ENCODE assay signal across 11 mouse cellular contexts in the genomic region with DNA sequence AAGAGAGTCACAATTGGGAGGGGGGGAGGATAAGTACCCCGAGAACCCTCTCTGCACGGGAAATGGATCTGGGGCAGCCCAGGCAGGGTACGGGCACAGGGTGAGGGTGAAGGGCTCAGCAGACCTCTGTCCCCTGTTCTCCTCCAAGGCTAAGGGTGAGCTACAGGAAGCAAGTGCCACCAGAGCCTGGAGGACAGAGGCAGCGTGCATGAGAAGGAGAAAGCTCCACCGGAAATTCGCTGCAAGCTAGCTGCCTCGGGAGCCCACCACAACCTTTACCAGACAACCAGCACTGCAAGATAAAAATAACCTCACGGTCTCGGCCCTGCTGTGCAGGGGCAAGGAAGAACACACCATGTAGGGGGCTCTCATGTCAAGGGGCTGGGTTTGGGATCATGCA. TPM values are rescaled to one million over a fixed set of nuclear protein-coding genes. Genes with fewer than 3 reads are reported as not detected.
DNase-seq lines count a peak whose midpoint lies in the region; ATAC-seq and TF ChIP-seq lines count a peak whose summit lies in the region.
"Had no signal": no experiment of that assay in that cellular context is flagged by ENCODE, and none has a peak within 500 bp of the region (broad histone marks: within the 10 kb centered on the region; RNA-seq: fewer than 3 reads in every experiment).

No protein-coding gene starts in this region.

- no peak for TF ChIP-seq EP300 in liver, postnatal 0 days (IDR thresholded peaks at IDR 0.05; ENCODE audit: low read depth)

- DNase-seq in heart, adult 9 months (ENCODE audit: low spot score in 2 of 2): no peak
- peak in 1 of 2 experiments; percentile 54 for DNase-seq in spleen, adult 2 months (ENCODE audit: low read depth in 1 of 2, low spot score in 2 of 2)
- DNase-seq in spleen, postnatal 14 days (ENCODE audit: low spot score in 2 of 2): no peak
- DNase-seq in liver, postnatal 0 days: no peak
- peak; percentile 79 to 87 for DNase-seq in thymus, postnatal 36 days
- no peak for DNase-seq in adrenal gland, adult (ENCODE audit: inconsistent age in 2 of 2, low spot score in 1 of 2)
- no peak for DNase-seq in yolk sac, embryonic 10.5 days (ENCODE audit: low spot score)
- DNase-seq: cerebellum, adult 18-20 months; right cerebral cortex, adult 18-20 months had no signal

- peak overlapping the region; percentile 35; the same call in 1 of the 2 replicates for H3K9ac ChIP-seq in heart, embryonic 12.5 days
- H3K9ac ChIP-seq in liver, postnatal 0 days (replicated peaks): no peak overlapping the region
- H3K9ac ChIP-seq: embryonic facial prominence, embryonic 15.5 days had no signal

- 34% methylated on average over 9 of the region's 9 CpGs for WGBS in heart, embryonic 12.5 days
- 3% methylated on average over 9 of the region's 9 CpGs for WGBS in spleen, adult 2 months
- 30% methylated on average over 9 of the region's 9 CpGs for WGBS in liver, postnatal 0 days (ENCODE audit: insufficient replicate concordance)

- peak overlapping the region; percentile 83 for H3K27ac ChIP-seq in heart, embryonic 12.5 days (ENCODE audit: poor library complexity, severe bottlenecking)
- peak overlapping the region; percentile 54 for H3K27ac ChIP-seq in spleen, adult 2 months (ENCODE audit: insufficient read depth, low read length)
- H3K27ac ChIP-seq in liver, postnatal 0 days (ENCODE audit: low read depth): peak overlapping the region; percentile 18; the same call in 1 of the 2 replicates
- H3K27ac ChIP-seq: embryonic facial prominence, embryonic 15.5 days had no signal

- H3K27me3 ChIP-seq in heart, embryonic 12.5 days (replicated peaks): no peaks in the 10 kb centered on the region
- H3K27me3 ChIP-seq in spleen, adult 2 months (ENCODE audit: control insufficient read depth, insufficient read depth, low read length): no peaks in the 10 kb centered on the region
- no peaks in the 10 kb centered on the region for H3K27me3 ChIP-seq in liver, postnatal 0 days (ENCODE audit: insufficient read depth, low read length)
- H3K27me3 ChIP-seq: embryonic facial prominence, embryonic 15.5 days had no signal

- peaks cover 34% of the 10 kb centered on the region for H3K4me1 ChIP-seq in heart, embryonic 12.5 days (replicated peaks)
- peaks cover 44% of the 10 kb centered on the region for H3K4me1 ChIP-seq in spleen, adult 2 months (ENCODE audit: control insufficient read depth, insufficient read depth, insufficient read length)
- peaks cover 4% of the 10 kb centered on the region; the same call in 1 of the 2 replicates for H3K4me1 ChIP-seq in liver, postnatal 0 days (ENCODE audit: insufficient read depth)

- H3K36me3 ChIP-seq in heart, embryonic 12.5 days: peaks cover under 1% of the 10 kb centered on the region; the same call in 1 of the 2 replicates
- H3K36me3 ChIP-seq in spleen, adult 2 months (ENCODE audit: control insufficient read depth, insufficient read depth, low read length): no peaks in the 10 kb centered on the region
- no peaks in the 10 kb centered on the region for H3K36me3 ChIP-seq in liver, postnatal 0 days (replicated peaks; ENCODE audit: insufficient read depth, low read length)
- H3K36me3 ChIP-seq: embryonic facial prominence, embryonic 15.5 days had no signal

- H3K4me3 ChIP-seq in heart, embryonic 12.5 days: no peak overlapping the region
- H3K4me3 ChIP-seq in spleen, adult 2 months (ENCODE audit: extremely low read depth, insufficient read depth, insufficient read length): peak overlapping the region; percentile 1; the same call in 1 of the 2 replicates
- no peak overlapping the region for H3K4me3 ChIP-seq in liver, postnatal 0 days (ENCODE audit: low read depth, low read length)
- H3K4me3 ChIP-seq: embryonic facial prominence, embryonic 15.5 days had no signal

- H3K4me2 ChIP-seq in heart, embryonic 12.5 days: peak overlapping the region; percentile 25; the same call in 1 of the 2 replicates
- H3K4me2 ChIP-seq in liver, postnatal 0 days (ENCODE audit: low read depth, low read length): no peak overlapping the region
- H3K4me2 ChIP-seq: embryonic facial prominence, embryonic 15.5 days had no signal

- no peak for TF ChIP-seq POLR2A in spleen, adult 2 months (IDR thresholded peaks at IDR 0.05; ENCODE audit: low read depth, low read length)

- peak; percentile 33; the same call in 1 of the 2 replicates for ATAC-seq in heart, embryonic 12.5 days (ENCODE audit: insufficient number of reproducible peaks, low FRiP score)
- ATAC-seq in liver, postnatal 0 days: no peak

- H3K9me3 ChIP-seq in heart, embryonic 12.5 days (replicated peaks): 0 out of 2 replicates have a peak, but pooled peaks cover 4% of the 10 kb centered on the region
- H3K9me3 ChIP-seq in liver, postnatal 0 days (ENCODE audit: low read length): no peaks in the 10 kb centered on the region
- H3K9me3 ChIP-seq: embryonic facial prominence, embryonic 15.5 days had no signal

- TF ChIP-seq CTCF in spleen, adult 2 months (IDR thresholded peaks at IDR 0.05; ENCODE audit: extremely low read depth, insufficient read depth, insufficient read length, insufficient replicate concordance): no peak
- TF ChIP-seq CTCF in liver, postnatal 0 days (IDR thresholded peaks at IDR 0.05; ENCODE audit: low read depth): no peak

RNA-seq across cellular contexts. Expression of a gene that starts 30.0 kb away (rescaled TPM):
- 22.6 and 23.7 TPM in 2 replicates for polyA plus RNA-seq in heart, embryonic 12.5 days (2016; fragmentation: Nextera tagmentation; extraction: Ambion mirVana)
- polyA plus RNA-seq in spleen, adult 2 months (2012; rRNA removed): 171 and 212 TPM in 2 replicates
- 0.79 and 0.94 TPM in 2 replicates for polyA plus RNA-seq in liver, postnatal 0 days (2015; fragmentation: Nextera tagmentation; extraction: Ambion mirVana)

Comparison
In these comparisons a context has a peak if more than half of its experiments do, and no peak if none do; other contexts are left out.
1. H3K27ac ChIP-seq: peak in every context shown above with its lines; median percentile 83 in heart, embryonic 12.5 days; 54 in spleen, adult 2 months; 18 in liver, postnatal 0 days.
2. DNase-seq: peak in thymus, postnatal 36 days (2 of 2); none in heart, adult 9 months (0 of 2), spleen, postnatal 14 days (0 of 2), liver, postnatal 0 days (single experiment), adrenal gland, adult (0 of 2) and yolk sac, embryonic 10.5 days (single experiment).
3. RNA of a gene that starts 30.0 kb away (polyA plus RNA-seq): 171 to 212 TPM in spleen, adult 2 months and 22.6 to 23.7 TPM in heart, embryonic 12.5 days; 0.79 to 0.94 TPM in liver, postnatal 0 days; every median in the first group is over 10 times any median in the second.